Mouse (Mus musculus) kidney, adult 2 months (tissue): ENCODE data around the gene Dapl1.

Experiments
- CTCF ChIP-seq: fragments of 200-500 bp; conservative IDR thresholded peaks from 2 replicates; pipeline ENCODE4 v1.5.1; 2011; ENCODE audit warnings: low read depth, mild to moderate bottlenecking, control low read depth, low read length, moderate library complexity, mixed read lengths; ENCODE audit not compliant: insufficient read depth, insufficient read length
- POLR2A ChIP-seq: fragments of 200-500 bp; IDR thresholded peaks from one replicate; pipeline ENCODE4 v1.6.1; 2011; ENCODE audit warnings: low read depth, low read length, control low read depth

DNA sequence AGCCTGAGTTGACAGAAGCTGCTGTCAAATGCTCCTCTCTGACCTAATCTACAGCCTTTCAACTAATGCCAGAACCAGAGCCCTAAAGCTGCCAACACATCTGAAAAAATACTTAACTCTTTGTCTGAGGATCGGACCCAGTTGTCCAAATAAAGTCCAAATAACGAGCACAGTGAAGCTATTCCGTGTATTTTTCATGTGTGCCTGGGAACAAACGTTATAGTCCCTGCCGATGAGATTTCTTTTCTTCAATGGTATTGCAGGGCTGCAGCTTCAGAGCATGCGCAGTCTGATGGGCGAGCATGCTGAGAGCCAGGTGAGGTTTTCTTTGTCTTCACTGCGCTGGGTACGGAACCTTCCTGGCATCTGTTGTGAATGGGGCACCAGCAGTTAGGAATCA lies 44.6 kb upstream of the Dapl1 start:
- TF ChIP-seq CTCF = no peak
- no peak for TF ChIP-seq POLR2A
